Mouse (Mus musculus): ENCODE results near the gene Os9. TPM values are rescaled to one million over a fixed set of nuclear protein-coding genes. Genes with fewer than 3 reads are reported as not detected.

Os9 gene
- 47.9 and 55.4 TPM in 2 replicates for total RNA-seq (2014; fragmentation: Nextera tagmentation)
- total RNA-seq (2017), result 95.7 and 99.7 TPM in 2 replicates
- polyA plus RNA-seq (2012), result 110 and 126 TPM in 2 replicates

GRCm38 (mm10) chr10:127121066-127121477 lies at the start of gene Os9:
TSS of gene Os9 (minus strand) at chr10:127121131.
- H3K36me3 ChIP-seq (replicated peaks), result peaks cover 39% of the 10 kb centered on the region
- no peaks in the 10 kb centered on the region for H3K27me3 ChIP-seq (ENCODE audit: insufficient read depth, low read length)
- TF ChIP-seq GATA1 (IDR thresholded peaks at IDR 0.05; ENCODE audit: borderline replicate concordance, low read length), result no peak
- TF ChIP-seq GATA2 (IDR thresholded peaks at IDR 0.05; ENCODE audit: borderline replicate concordance, low read depth, low read length), result no peak
- no peak for TF ChIP-seq POLR2AphosphoS5 (IDR thresholded peaks at IDR 0.05; ENCODE audit: insufficient replicate concordance, low read depth, low read length)
- TF ChIP-seq TAL1 (conservative IDR thresholded peaks at IDR 0.05; ENCODE audit: low read depth, low read length), result no peak
- TF ChIP-seq CTCF (IDR thresholded peaks at IDR 0.05; ENCODE audit: low read depth, low read length), result no peak
- H3K4me3 ChIP-seq (ENCODE audit: low read depth, low read length), result peak within 1 kb of the TSS; percentile 97
- ATAC-seq (ENCODE audit: extremely low read depth, insufficient number of reproducible peaks, low FRiP score, poor library complexity, severe bottlenecking), result peak; percentile 93
- no peaks in the 10 kb centered on the region for H3K9me3 ChIP-seq (replicated peaks)
- DNase-seq (ENCODE audit: low spot score), result peak; percentile 95
- peaks cover 66% of the 10 kb centered on the region for H3K4me1 ChIP-seq (ENCODE audit: insufficient read depth, low read depth, low read length)

- DNase-seq (ENCODE audit: low spot score) (no peak), ATAC-seq (ENCODE audit: extremely low read depth, insufficient number of reproducible peaks, low FRiP score, poor library complexity, severe bottlenecking) (no peak)
- peaks cover 86% of the 10 kb centered on the region for H3K36me3 ChIP-seq (replicated peaks)
- H3K9me3 ChIP-seq (replicated peaks), result no peaks in the 10 kb centered on the region
- H3K4me1 ChIP-seq (ENCODE audit: insufficient read depth, low read depth, low read length), result peaks cover 84% of the 10 kb centered on the region
- H3K27me3 ChIP-seq (ENCODE audit: insufficient read depth, low read length), result no peaks in the 10 kb centered on the region
- TF ChIP-seq POLR2AphosphoS5 (IDR thresholded peaks at IDR 0.05; ENCODE audit: insufficient replicate concordance, low read depth, low read length) (no peak), CTCF (IDR thresholded peaks at IDR 0.05; ENCODE audit: low read depth, low read length) (no peak), GATA2 (IDR thresholded peaks at IDR 0.05; ENCODE audit: borderline replicate concordance, low read depth, low read length) (no peak), GATA1 (IDR thresholded peaks at IDR 0.05; ENCODE audit: borderline replicate concordance, low read length) (no peak), TAL1 (conservative IDR thresholded peaks at IDR 0.05; ENCODE audit: low read depth, low read length) (no peak)
- H3K4me3 ChIP-seq (ENCODE audit: low read depth, low read length), result peak overlapping the region; percentile 67; the same call in 1 of the 2 replicates
Observed at GRCm38 (mm10) chr10:127170002-127170401, 49.1 kb upstream of the Os9 start.

DNA sequence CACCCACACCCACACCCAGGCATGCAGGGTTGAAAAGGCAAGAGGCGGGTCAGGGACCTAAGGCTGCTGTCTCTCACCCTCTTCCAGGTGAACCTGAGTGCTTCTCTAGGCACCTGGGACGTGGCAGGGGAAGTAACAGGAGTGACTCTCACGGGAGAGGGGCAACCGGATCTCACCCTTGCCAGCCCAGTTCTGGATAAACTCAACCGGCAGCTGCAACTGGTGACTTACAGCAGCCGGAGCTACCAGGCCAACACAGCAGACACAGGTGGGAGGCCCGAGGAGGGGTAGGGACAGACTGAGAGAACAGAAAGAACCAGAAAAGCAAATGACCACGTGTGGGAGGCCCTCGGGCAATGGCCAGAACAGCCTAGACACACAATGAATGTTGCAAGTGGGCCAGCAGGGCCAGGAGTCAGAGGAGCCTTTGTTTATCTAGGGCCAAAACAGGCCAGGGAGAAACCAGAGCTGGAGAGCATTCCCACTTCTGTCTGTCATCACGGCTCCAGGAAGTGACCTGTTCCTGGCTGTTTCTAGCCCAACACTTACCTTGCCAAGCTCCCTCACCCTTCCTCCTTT lies 46.8 kb upstream of the Os9 start:
- peaks cover 73% of the 10 kb centered on the region for H3K36me3 ChIP-seq (replicated peaks)
- H3K27me3 ChIP-seq (ENCODE audit: insufficient read depth, low read length), result no peaks in the 10 kb centered on the region
- DNase-seq (ENCODE audit: low spot score) (no peak), ATAC-seq (ENCODE audit: extremely low read depth, insufficient number of reproducible peaks, low FRiP score, poor library complexity, severe bottlenecking) (no peak)
- TF ChIP-seq GATA1 (IDR thresholded peaks at IDR 0.05; ENCODE audit: borderline replicate concordance, low read length) (no peak), GATA2 (IDR thresholded peaks at IDR 0.05; ENCODE audit: borderline replicate concordance, low read depth, low read length) (no peak)
- H3K9me3 ChIP-seq (replicated peaks), result no peaks in the 10 kb centered on the region
- H3K4me3 ChIP-seq (ENCODE audit: low read depth, low read length), result peak overlapping the region; percentile 93
- H3K4me1 ChIP-seq (ENCODE audit: insufficient read depth, low read depth, low read length), result peaks cover 80% of the 10 kb centered on the region

- no peak for TF ChIP-seq GATA1 (IDR thresholded peaks at IDR 0.05; ENCODE audit: borderline replicate concordance, low read length)
- no peak for TF ChIP-seq TAL1 (conservative IDR thresholded peaks at IDR 0.05; ENCODE audit: low read depth, low read length)
- TF ChIP-seq GATA2 (IDR thresholded peaks at IDR 0.05; ENCODE audit: borderline replicate concordance, low read depth, low read length), result no peak
- no peak for TF ChIP-seq CTCF (IDR thresholded peaks at IDR 0.05; ENCODE audit: low read depth, low read length)
- no peak for TF ChIP-seq POLR2AphosphoS5 (IDR thresholded peaks at IDR 0.05; ENCODE audit: insufficient replicate concordance, low read depth, low read length)
- DNase-seq (ENCODE audit: low spot score) (no peak), ATAC-seq (ENCODE audit: extremely low read depth, insufficient number of reproducible peaks, low FRiP score, poor library complexity, severe bottlenecking) (no peak)
- Histone ChIP-seq H3K36me3 (replicated peaks) (peaks cover 66% of the 10 kb centered on the region), H3K9me3 (replicated peaks) (no peaks in the 10 kb centered on the region), H3K4me3 (ENCODE audit: low read depth, low read length) (peak overlapping the region; percentile 93), H3K4me1 (ENCODE audit: insufficient read depth, low read depth, low read length) (peaks cover 75% of the 10 kb centered on the region), H3K27me3 (ENCODE audit: insufficient read depth, low read length) (no peaks in the 10 kb centered on the region)
Observed at GRCm38 (mm10) chr10:127166771-127167613, 46.1 kb upstream of the Os9 start.

GRCm38 (mm10) chr10:127166404-127166715 lies 45.4 kb upstream of the Os9 start:
- ATAC-seq (ENCODE audit: extremely low read depth, insufficient number of reproducible peaks, low FRiP score, poor library complexity, severe bottlenecking), result no peak
- DNase-seq (ENCODE audit: low spot score), result no peak
- Histone ChIP-seq H3K4me3 (ENCODE audit: low read depth, low read length) (peak overlapping the region; percentile 93), H3K36me3 (replicated peaks) (peaks cover 60% of the 10 kb centered on the region), H3K9me3 (replicated peaks) (no peaks in the 10 kb centered on the region), H3K27me3 (ENCODE audit: insufficient read depth, low read length) (no peaks in the 10 kb centered on the region), H3K4me1 (ENCODE audit: insufficient read depth, low read depth, low read length) (peaks cover 69% of the 10 kb centered on the region)
- TF ChIP-seq TAL1 (conservative IDR thresholded peaks at IDR 0.05; ENCODE audit: low read depth, low read length) (no peak), GATA1 (IDR thresholded peaks at IDR 0.05; ENCODE audit: borderline replicate concordance, low read length) (no peak), GATA2 (IDR thresholded peaks at IDR 0.05; ENCODE audit: borderline replicate concordance, low read depth, low read length) (no peak), POLR2AphosphoS5 (IDR thresholded peaks at IDR 0.05; ENCODE audit: insufficient replicate concordance, low read depth, low read length) (no peak)

DNA sequence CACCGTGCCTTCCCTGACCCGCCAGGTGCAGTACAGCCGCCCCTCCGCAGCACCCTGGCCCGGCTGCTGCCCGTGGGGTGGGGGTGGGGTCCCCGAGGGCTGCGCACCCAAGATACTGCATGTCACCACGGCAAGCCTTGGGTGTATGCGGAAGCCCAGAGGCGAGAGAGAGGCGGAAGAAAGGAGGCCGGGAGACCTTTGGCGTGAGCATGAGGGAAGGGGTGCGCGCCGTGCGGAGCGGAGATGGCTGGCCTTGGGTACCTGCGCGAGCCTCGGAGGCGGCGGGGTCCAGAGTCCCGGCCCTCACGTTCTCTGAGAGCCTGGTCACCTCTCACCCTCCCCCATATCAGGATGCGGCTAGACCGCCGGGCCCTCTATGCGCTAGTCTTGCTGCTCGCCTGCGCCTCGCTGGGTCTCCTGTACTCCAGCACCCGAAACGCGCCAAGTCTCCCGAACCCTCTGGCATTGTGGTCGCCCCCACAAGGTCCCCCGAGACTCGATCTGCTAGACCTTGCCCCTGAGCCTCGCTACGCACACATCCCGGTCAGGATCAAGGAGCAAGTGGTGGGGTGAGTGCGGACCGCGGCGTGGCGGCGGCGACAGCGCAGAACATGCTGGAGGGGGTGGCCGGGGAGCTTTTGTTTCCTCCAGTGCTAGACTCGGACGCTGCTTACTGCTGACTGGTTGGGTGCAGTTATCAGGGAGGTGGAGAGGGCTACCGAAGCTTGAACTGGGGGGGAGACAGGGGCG lies 44.9 kb upstream of the Os9 start:
- no peaks in the 10 kb centered on the region for H3K9me3 ChIP-seq (replicated peaks)
- DNase-seq (ENCODE audit: low spot score) (peak; percentile 83), ATAC-seq (ENCODE audit: extremely low read depth, insufficient number of reproducible peaks, low FRiP score, poor library complexity, severe bottlenecking) (peak; percentile 35)
- H3K4me3 ChIP-seq (ENCODE audit: low read depth, low read length), result peak overlapping the region; percentile 93
- peaks cover 55% of the 10 kb centered on the region for H3K36me3 ChIP-seq (replicated peaks)
- no peaks in the 10 kb centered on the region for H3K27me3 ChIP-seq (ENCODE audit: insufficient read depth, low read length)
- peaks cover 64% of the 10 kb centered on the region for H3K4me1 ChIP-seq (ENCODE audit: insufficient read depth, low read depth, low read length)
- no peak for TF ChIP-seq GATA2 (IDR thresholded peaks at IDR 0.05; ENCODE audit: borderline replicate concordance, low read depth, low read length)
- no peak for TF ChIP-seq CTCF (IDR thresholded peaks at IDR 0.05; ENCODE audit: low read depth, low read length)
- no peak; the same call in 1 of the 2 replicates for TF ChIP-seq TAL1 (conservative IDR thresholded peaks at IDR 0.05; ENCODE audit: low read depth, low read length)
- no peak for TF ChIP-seq GATA1 (IDR thresholded peaks at IDR 0.05; ENCODE audit: borderline replicate concordance, low read length)
- no peak for TF ChIP-seq POLR2AphosphoS5 (IDR thresholded peaks at IDR 0.05; ENCODE audit: insufficient replicate concordance, low read depth, low read length)
